Mouse (Mus musculus): ENCODE results near the gene Acr.

Acr gene

GRCm38 (mm10) chr15:89568114-89568513 is at the start of gene Acr:
Acr (plus strand) TSS chr15:89568326.
- no peak for DNase-seq (ENCODE audit: inconsistent age in 2 of 2, low spot score in 1 of 2)

- DNase-seq (ENCODE audit: inconsistent age in 2 of 2, low spot score in 1 of 2), result no peak
Observed at GRCm38 (mm10) chr15:89521951-89522350, 46.2 kb upstream of the Acr start.

GRCm38 (mm10) chr15:89522566-89523282 is 45.4 kb upstream of the Acr start:
- DNase-seq (ENCODE audit: inconsistent age in 2 of 2, low spot score in 1 of 2), result no peak

DNA sequence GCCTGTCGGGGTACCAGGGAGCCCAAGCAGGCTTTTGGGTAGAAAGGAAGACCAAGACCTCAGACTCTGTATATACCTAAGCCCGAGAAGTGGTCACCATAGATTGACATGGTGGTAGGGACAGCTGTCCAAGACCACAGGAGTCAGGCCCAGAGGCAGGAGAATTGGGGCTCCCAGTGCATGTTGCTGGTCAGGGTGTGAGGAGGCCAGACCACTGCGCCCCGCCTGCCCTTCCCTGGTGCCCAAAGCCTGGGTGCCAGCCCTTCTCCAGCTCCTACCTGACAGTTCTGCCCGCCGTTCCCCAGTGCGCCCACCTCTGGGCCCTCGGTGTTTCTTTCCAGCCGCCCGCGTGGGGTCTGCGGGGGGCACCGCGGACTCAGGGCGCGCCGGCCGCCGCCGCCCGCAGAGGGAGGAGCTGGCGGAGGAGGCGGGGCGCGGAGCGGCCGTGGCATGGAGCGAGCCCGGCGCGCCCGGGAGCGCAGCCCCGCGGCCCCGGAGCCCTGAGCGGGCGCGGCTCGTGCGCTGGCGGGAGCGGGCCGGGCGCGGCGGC is 44.8 kb upstream of the Acr start:
- DNase-seq (ENCODE audit: inconsistent age in 2 of 2, low spot score in 1 of 2), result peak in 1 of 2 experiments; percentile 48

DNA sequence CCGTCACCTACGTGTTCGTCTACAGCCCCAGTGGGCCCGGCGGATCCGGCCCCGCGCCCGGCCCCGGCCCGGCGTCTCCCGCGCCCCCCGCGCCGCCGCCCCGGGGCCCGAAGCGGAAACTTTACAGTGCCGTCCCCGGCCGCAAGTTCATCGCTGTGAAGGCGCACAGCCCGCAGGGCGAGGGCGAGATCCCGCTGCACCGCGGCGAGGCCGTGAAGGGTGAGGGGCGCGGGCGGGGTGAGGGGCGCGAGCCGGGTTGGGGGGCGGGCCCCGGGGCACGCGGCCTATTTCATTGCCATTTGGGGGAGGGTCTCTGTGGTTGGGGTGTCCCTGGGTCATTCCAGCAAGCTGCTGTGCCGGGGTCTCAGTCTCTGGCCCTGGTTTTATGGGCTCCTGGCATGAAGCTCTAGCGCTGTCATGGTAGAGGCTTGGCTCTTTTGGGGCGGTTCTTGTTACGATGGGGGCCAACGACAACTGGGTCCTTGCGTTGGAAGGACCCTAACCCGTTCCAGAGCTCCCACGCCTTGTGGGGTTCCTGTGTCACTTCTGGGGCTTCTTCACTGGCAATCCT is 44.0 kb upstream of the Acr start:
- DNase-seq (ENCODE audit: inconsistent age in 2 of 2, low spot score in 1 of 2), result no peak

- DNase-seq (ENCODE audit: inconsistent age in 2 of 2, low spot score in 1 of 2), result no peak
Observed at GRCm38 (mm10) chr15:89524611-89525415, 43.3 kb upstream of the Acr start.

- DNase-seq (ENCODE audit: inconsistent age in 2 of 2, low spot score in 1 of 2), result no peak
Observed at GRCm38 (mm10) chr15:89525464-89525863, 42.7 kb upstream of the Acr start.

GRCm38 (mm10) chr15:89525896-89526295 is 42.2 kb upstream of the Acr start:
- DNase-seq (ENCODE audit: inconsistent age in 2 of 2, low spot score in 1 of 2), result no peak

DNA sequence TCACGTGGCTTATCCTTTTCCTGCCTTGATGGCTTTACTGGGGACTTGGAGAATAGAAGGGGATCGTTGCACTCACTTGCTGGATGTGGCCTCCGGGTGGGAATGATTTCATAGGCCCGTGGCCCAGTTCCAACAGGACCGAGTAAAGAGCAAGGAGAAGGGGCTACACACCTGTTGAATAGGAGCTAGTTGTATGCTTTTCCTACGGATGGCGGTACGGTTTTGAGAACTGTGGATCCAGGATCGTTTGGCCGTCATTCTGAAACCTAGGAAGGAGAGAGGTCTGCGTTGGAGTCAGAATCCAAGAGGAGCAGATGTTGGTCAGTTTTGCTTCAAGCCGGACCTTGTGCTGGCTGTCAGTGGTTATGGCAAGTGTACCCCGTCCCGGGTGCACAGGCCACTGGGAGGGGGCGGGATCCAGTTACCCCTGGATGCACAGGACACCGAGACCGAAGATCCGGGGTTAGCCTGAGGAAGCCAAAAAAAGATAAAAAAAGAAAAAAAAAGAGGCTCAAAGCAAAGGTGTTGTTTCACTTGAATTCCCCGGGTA is 41.3 kb upstream of the Acr start:
- no peak for DNase-seq (ENCODE audit: inconsistent age in 2 of 2, low spot score in 1 of 2)

GRCm38 (mm10) chr15:89527466-89527865 is 40.7 kb upstream of the Acr start:
- no peak for DNase-seq (ENCODE audit: inconsistent age in 2 of 2, low spot score in 1 of 2)

DNA sequence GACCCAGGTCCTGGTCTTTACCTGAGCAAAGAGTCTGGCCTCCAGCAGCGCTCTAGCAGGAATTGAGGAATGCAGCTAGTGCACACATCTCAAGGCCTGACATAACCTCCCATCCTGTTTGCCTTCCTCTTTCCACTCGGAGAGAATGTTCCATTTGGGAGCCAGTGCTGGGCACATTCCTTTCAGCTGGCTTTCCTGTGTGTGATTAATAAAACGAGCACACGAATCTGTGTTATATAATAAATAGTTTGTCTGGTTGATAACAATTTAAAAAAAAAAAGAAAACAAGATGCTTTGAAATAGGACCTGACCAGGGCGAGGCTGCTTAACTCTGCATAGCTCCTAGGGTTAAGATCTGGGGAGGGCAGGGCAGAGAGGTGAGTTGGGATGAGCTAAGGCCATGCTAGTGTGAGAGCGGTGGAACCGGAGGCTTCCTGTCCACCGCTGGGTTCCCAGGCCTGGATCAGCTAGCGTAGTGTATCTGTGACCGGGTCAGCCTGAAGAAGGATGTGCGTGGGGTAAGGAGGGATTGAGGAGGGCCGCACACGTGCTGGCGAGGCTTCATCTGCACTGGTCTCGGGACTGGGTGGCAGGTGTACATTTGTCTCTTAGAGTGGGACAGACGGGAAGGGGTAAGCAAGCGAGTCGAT is 39.8 kb upstream of the Acr start:
- peak in 1 of 2 experiments; percentile 41 for DNase-seq (ENCODE audit: inconsistent age in 2 of 2, low spot score in 1 of 2)

GRCm38 (mm10) chr15:89528923-89529322 is 39.2 kb upstream of the Acr start:
- DNase-seq (ENCODE audit: inconsistent age in 2 of 2, low spot score in 1 of 2), result no peak

DNA sequence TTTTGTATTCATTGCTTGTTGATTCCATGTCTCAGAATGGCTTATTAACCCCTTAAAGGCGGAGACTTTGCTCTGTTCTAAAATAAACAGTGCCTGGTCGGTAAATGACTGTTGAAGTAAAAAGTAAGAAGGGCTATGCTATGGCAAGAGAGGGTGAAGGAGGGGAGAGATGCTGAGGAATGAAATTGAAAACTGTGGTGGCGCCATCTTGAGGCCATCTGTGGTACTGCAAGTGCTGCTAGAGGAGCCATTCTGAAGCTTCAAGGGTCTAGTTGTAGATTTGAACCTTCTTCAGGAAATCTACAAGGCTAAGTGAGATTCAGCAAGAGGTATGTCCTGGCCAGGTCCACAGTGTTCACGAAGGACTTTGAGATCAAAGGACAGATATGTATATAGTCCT is 37.8 kb upstream of the Acr start:
- DNase-seq (ENCODE audit: inconsistent age in 2 of 2, low spot score in 1 of 2), result peak; percentile 47 to 83

DNA sequence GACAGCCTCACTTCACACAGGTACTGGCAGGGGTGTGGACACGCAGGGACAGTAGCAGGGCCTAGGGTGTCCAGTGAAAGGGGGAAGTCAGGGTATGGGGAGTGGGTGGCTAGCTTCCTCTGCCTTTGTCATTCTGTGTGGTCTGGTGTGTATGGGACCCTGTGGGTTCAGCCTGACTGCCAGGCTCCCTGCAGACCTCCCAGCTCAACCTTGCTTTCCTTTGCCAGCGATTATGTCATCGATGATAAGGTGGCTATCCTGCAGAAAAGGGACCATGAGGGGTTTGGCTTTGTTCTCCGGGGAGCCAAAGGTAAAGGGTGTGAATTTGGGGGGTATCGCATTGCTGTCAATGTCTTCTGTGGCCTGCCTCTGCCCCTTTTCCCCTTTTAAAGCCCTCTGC is 36.7 kb upstream of the Acr start:
- DNase-seq (ENCODE audit: inconsistent age in 2 of 2, low spot score in 1 of 2), result no peak

DNA sequence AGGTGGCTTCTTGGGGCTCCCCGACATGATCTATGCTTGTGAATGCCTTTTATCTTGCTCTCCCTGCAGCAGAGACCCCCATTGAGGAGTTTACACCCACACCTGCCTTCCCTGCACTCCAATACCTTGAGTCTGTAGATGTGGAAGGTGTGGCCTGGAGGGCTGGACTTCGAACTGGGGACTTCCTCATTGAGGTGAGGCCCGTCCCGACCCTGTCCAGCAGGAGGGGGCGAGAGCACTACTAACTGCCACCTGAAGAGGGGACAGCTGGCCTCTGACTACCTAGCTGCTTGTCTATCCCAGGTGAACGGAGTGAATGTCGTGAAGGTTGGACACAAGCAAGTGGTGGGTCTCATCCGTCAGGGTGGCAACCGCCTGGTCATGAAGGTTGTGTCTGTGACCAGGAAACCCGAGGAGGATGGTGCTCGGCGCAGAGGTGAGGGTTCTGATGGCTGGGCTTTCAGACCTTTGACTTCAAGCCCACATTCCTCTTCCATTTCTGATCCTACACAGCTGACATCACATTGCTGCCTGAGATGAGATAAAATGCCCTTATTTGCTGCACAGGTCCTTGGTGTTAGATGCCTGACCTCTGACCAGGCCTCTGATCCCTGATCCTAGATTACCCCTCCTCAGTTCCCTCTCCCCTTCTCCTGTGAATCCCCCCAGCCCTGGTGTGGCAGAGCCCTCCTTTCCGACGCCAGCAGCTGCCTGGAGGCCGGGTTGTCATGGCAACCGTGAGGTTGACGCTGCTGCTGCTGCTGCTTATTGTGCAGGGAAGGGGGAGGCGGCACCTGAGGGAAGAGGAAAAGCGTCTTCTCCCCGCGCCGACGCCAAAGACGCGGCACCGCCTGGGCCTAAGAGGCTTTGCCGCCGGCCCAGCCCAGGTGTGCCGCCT is 35.9 kb upstream of the Acr start:
- DNase-seq (ENCODE audit: inconsistent age in 2 of 2, low spot score in 1 of 2), result peak in 1 of 2 experiments; percentile 49

GRCm38 (mm10) chr15:89532924-89533842 is 34.9 kb upstream of the Acr start:
- no peak for DNase-seq (ENCODE audit: inconsistent age in 2 of 2, low spot score in 1 of 2)

DNA sequence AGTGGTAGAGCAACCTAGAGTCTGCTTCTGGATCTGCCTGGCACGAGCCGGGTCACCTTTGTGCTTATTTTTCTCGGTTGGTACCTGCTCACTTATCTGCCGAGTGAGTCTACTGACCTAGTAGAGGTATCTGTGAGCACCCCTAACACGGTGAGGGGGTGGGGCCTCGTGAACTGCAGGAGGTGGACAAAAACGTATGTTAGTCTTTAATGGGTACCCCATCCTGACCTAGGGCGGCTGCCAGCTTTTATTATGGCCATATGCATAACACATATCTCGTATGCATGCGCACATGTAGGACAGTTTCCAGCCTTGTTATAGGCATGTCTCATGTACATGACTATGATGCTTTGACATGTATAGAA is 34.3 kb upstream of the Acr start:
- no peak for DNase-seq (ENCODE audit: inconsistent age in 2 of 2, low spot score in 1 of 2)

DNA sequence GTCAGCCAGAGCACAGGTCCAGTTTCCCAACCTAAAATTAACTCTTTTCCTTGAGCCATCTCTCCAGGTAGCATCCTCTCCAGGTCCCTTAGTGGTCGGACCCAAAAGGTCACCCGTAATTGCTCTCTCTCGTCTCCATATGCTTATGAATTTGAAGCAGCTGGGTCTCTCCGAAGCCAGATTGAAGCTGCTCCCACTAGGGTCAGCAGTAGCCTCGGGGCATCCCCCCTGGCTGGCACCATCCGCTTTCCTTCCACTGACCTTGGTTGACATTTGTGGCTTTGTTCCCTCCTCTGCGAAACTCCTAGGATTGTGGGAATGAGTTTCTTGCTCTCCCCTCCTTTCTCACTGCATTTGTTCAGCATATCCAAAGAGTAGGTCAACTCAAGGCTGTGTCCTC is 24.0 kb upstream of the Acr start:
- no peak for DNase-seq (ENCODE audit: inconsistent age in 2 of 2, low spot score in 1 of 2)

GRCm38 (mm10) chr15:89547321-89547720 is 20.8 kb upstream of the Acr start:
- DNase-seq (ENCODE audit: inconsistent age in 2 of 2, low spot score in 1 of 2), result no peak

Measured in adrenal gland, adult (tissue).